In genomic region chr17:24351760-24352357, GRCm38 (mm10) we compare ENCODE assay signal across 8 mouse cellular contexts. TPM values are rescaled to one million over a fixed set of nuclear protein-coding genes. Genes with fewer than 3 reads are reported as not detected.
DNase-seq lines count a peak whose midpoint lies in the region; ATAC-seq and TF ChIP-seq lines count a peak whose summit lies in the region.

Gene Abca3, plus strand, starts transcription at chr17:24351950.

- H3K9ac ChIP-seq in ES-Bruce4 (ENCODE audit: low read depth, poor library complexity, severe bottlenecking) = peak within 1 kb of the TSS; percentile 64
- H3K9ac ChIP-seq in forebrain, embryonic 15.5 days (replicated peaks) = peak within 1 kb of the TSS; percentile 85

- no peak within 1 kb of the TSS for H3K27ac ChIP-seq in ES-Bruce4 (ENCODE audit: insufficient read depth, low read length)
- H3K27ac ChIP-seq in forebrain, embryonic 15.5 days (replicated peaks) = peak within 1 kb of the TSS; percentile 65

- peak; percentile 98 for TF ChIP-seq CTCF in ES-Bruce4 (IDR thresholded peaks at IDR 0.05; ENCODE audit: low read depth, low read length)
- TF ChIP-seq CTCF in lung, adult 2 months (IDR thresholded peaks at IDR 0.05; ENCODE audit: insufficient read depth, low read length) = peak; percentile 96

- no peaks in the 10 kb centered on the region for H3K27me3 ChIP-seq in ES-Bruce4 (ENCODE audit: control insufficient read depth, insufficient read depth, low read length, poor library complexity, severe bottlenecking)
- 0 out of 2 replicates have a peak, but pooled peaks cover 4% of the 10 kb centered on the region for H3K27me3 ChIP-seq in forebrain, embryonic 15.5 days

- under 1% methylated on average over 51 of the region's 55 CpGs for WGBS in forebrain, embryonic 15.5 days
- WGBS in lung, adult 2 months = under 1% methylated on average over 55 of the region's 55 CpGs

- intact Hi-C loops in heart, postnatal 25 days (cut with DNase I) = loop anchor here (2.0 kb wide), 1 partner anchor 179 kb away; no protein-coding TSS in a partner anchor

- no peaks in the 10 kb centered on the region for H3K36me3 ChIP-seq in ES-Bruce4 (ENCODE audit: control insufficient read depth, insufficient read depth, low read length, poor library complexity, severe bottlenecking)
- no peaks in the 10 kb centered on the region for H3K36me3 ChIP-seq in forebrain, embryonic 15.5 days

- TF ChIP-seq POLR2A in ES-Bruce4 (IDR thresholded peaks at IDR 0.05; ENCODE audit: insufficient read depth, low read length) = no peak
- peak; percentile 49; the same call in 1 of the 2 replicates for TF ChIP-seq POLR2A in lung, adult 2 months (IDR thresholded peaks at IDR 0.05; ENCODE audit: borderline replicate concordance, extremely low read depth, low read depth, low read length)

- TF ChIP-seq EP300 in ES-Bruce4 (IDR thresholded peaks at IDR 0.05; ENCODE audit: insufficient read depth, low read depth, low read length) = 0 out of 2 replicates have a peak, but pooled peaks have one; percentile 77

- peak; percentile 98 for DNase-seq in cerebellum, adult 11 months
- peak; percentile 91 for DNase-seq in heart, postnatal 25 days (ENCODE audit: low spot score)
- DNase-seq in layer of hippocampus, adult 18-20 months (ENCODE audit: low spot score in 2 of 2) = peak; percentile 97 to 98
- peak; percentile 95 for DNase-seq in lung, adult 2 months
- peak; percentile 96 to 97 for DNase-seq in thymus, adult 18-20 months

- no peaks in the 10 kb centered on the region for H3K4me1 ChIP-seq in ES-Bruce4 (ENCODE audit: control insufficient read depth, insufficient read depth, low read length)
- peaks cover 26% of the 10 kb centered on the region for H3K4me1 ChIP-seq in forebrain, embryonic 15.5 days
- peaks cover 3% of the 10 kb centered on the region; the same call in 1 of the 2 replicates for H3K4me1 ChIP-seq in lung, adult 2 months (ENCODE audit: control insufficient read depth, insufficient read depth, low read length)

- H3K4me3 ChIP-seq in ES-Bruce4 (ENCODE audit: low read depth, low read length) = peak within 1 kb of the TSS; percentile 75
- H3K4me3 ChIP-seq in forebrain, embryonic 15.5 days = peak within 1 kb of the TSS; percentile 76
- peak within 1 kb of the TSS; percentile 75 for H3K4me3 ChIP-seq in lung, adult 2 months (replicated peaks; ENCODE audit: extremely low read depth, low read depth, low read length)

- ATAC-seq in forebrain, embryonic 15.5 days (replicated peaks) = peak; percentile 98
- ATAC-seq in neutrophil, adult 5-6 weeks (ENCODE audit: extremely low read depth, insufficient number of reproducible peaks, low FRiP score, poor library complexity, severe bottlenecking) = peak; percentile 93

- peak within 1 kb of the TSS; percentile 82 for H3K4me2 ChIP-seq in forebrain, embryonic 15.5 days (replicated peaks)

- no peaks in the 10 kb centered on the region for H3K9me3 ChIP-seq in ES-Bruce4 (replicated peaks; ENCODE audit: control insufficient read depth, insufficient read depth, low read length, poor library complexity, severe bottlenecking)
- no peaks in the 10 kb centered on the region for H3K9me3 ChIP-seq in forebrain, embryonic 15.5 days

RNA-seq across cellular contexts. Expression of gene Abca3, which starts in this region (rescaled TPM):
- polyA plus RNA-seq in ES-Bruce4 (2011; ENCODE audit: insufficient read depth, insufficient read length, low read depth, missing spikeins) = 15.1 and 15.4 TPM in 2 replicates
- polyA plus RNA-seq in forebrain, embryonic 15.5 days (2015; fragmentation: Nextera tagmentation; extraction: Ambion mirVana) = 21.5 and 21.7 TPM in 2 replicates
- total RNA-seq in heart, postnatal 25 days (2021) = 10 to 100 TPM; 12.8 to 13.1 TPM
- total RNA-seq in layer of hippocampus, adult 18-20 months (2021) = 10 to 100 TPM; 59.2 to 61.4 TPM
- polyA plus RNA-seq in lung, adult 2 months (2012; rRNA removed) = 231 and 262 TPM in 2 replicates
- 29.5 and 31.3 TPM in 2 replicates for total RNA-seq in neutrophil, adult 5-6 weeks (2017)

Comparison
In these comparisons a context has a peak if more than half of its experiments do, and no peak if none do; other contexts are left out.
1. RNA of gene Abca3 (polyA plus RNA-seq): 231 to 262 TPM in lung, adult 2 months; 21.5 to 21.7 TPM in forebrain, embryonic 15.5 days and 15.1 to 15.4 TPM in ES-Bruce4; every median in the first group is over 10 times any median in the second.
2. Peak in every context shown above with its lines, with median percentiles within 50 percentile points of each other: H3K4me3 ChIP-seq and DNase-seq.